Mouse (Mus musculus) naive thymus-derived CD4-positive, alpha-beta T cell, adult 2 months (primary cell): ENCODE measurements around the gene Mfsd4b5.
A peak's percentile ranks its signal among the peaks of the same experiment; 100 is the strongest.
"Not testable (repeated sequence)": the region's sequence is repeated elsewhere in the genome, so short reads cannot be mapped to it uniquely, and the experiment has no call there.

Experiments used
- DNase-seq: peaks from one replicate; pipeline ENCODE4 v3.0.0-alpha.2; 2011; ENCODE audit warnings: low read depth

Mfsd4b5 gene

DNA sequence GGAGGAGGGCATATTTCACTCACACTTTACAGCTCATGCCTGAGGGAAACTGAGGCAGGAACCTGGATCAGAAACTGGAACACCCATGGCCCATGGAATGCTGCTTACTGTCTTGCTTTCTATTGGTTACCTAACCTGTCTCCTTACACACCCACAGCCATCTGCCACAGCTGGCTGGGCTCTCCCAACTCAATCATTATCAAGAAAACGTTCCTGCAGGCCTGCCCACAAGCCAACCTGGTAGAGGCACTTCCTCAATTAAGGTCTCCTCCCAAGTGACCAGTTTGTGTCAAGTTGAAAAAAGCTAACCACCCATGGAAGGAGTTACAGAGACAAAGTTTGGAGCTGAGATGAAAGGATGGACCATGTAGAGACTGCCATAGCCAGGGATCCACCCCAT, 24.5 kb downstream of the Mfsd4b5 start:
- no peak for DNase-seq

- DNase-seq: no peak
These were observed 26.0 kb downstream of the Mfsd4b5 start for GRCm38 (mm10) chr10:39960441-39960822.

GRCm38 (mm10) chr10:39959761-39960440, 26.5 kb downstream of the Mfsd4b5 start, which contains the start of gene Mfsd4b3:
Gene Mfsd4b3, minus strand, starts transcription at chr10:39960153.
- peak; percentile 97 for DNase-seq

DNA sequence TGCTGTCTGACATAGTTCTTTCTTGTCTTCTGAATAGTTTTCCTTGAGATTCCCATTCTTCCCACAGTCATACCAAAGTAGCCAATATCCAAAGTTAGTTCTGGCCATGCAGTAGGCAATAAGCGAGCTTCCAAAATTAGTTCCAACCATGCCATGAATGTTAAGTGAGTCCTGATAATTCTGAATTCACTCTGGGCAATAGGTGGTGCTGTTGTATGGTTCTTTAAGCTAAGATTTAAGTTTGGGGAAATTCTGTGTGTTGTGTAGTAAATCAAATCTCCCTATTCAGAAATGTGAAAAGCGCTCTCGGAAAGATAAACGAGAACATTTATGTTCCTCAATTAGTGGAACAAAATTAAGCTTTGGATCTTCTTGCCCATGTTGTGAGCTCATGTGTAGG, 28.2 kb downstream of the Mfsd4b5 start:
- DNase-seq: peak; percentile 58

- DNase-seq: no peak
These were observed 30.0 kb downstream of the Mfsd4b5 start for GRCm38 (mm10) chr10:39956340-39956878.

GRCm38 (mm10) chr10:39955163-39955562, 31.3 kb downstream of the Mfsd4b5 start:
- DNase-seq: no peak

DNA sequence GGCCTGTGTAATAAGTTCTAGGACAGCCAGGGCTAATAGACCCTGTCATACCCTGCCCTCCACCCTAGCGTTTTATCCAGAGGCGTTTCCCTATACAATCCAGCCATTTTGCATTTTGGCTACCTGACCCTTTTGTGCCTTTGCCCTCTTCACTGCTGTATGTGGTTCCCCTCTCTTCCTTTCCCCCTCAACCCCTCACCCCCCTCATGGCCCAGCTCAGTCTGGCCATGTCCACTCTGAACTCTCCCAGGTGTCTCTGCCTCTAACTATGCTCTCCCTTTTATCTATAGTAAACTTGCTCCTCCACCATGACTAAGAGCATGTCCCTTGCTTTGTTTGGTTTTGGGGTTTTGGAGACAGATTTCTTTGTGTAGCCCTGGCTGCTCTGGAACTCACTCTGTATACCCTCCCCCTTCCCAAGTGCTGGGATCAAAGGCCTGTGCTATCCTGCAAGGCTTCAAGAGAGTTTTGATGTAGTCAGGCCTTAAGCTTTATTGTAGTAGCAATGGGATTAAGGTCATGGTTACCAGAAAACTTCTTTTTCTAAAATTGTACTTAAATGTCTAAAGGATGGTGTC, 37.0 kb downstream of the Mfsd4b5 start:
- no peak for DNase-seq

- not testable (repeated sequence) for DNase-seq
These were observed 39.3 kb downstream of the Mfsd4b5 start for GRCm38 (mm10) chr10:39947195-39947594.

- DNase-seq: no peak
These were observed 49.9 kb downstream of the Mfsd4b5 start for GRCm38 (mm10) chr10:39936553-39936952.

DNA sequence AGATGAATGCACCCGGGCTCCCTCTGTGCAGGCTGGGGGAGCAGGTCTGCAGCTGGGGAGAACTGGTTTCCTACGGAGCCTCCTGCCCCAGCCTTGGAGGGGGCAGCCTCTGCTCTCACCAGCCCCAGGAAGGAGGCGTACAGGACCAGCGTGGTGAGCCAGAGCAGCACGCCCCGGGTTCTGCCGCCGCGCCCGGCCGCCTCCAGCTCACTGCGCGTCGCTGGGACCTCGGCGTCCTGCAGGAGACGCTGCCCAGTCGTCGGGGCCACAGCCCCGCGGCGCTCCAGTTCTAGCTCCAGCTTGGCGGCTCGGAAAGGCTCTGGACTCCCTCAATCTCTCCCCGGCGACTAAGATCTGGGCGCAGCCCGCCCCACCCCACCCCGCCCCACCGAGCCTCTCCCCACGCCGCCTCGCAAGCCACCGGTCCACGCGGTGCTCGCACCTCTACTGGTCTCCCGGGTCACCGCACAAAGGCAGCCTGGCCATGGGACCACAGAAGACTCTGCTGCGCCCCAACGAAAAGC, 59.8 kb downstream of the Mfsd4b5 start, which contains the start of gene Mfsd4b2:
Mfsd4b2 (minus strand) TSS at position 308 of the 524 bp plus-strand sequence.
- no peak for DNase-seq

GRCm38 (mm10) chr10:39924556-39924955, 61.9 kb downstream of the Mfsd4b5 start:
- DNase-seq: not testable (repeated sequence)

DNA sequence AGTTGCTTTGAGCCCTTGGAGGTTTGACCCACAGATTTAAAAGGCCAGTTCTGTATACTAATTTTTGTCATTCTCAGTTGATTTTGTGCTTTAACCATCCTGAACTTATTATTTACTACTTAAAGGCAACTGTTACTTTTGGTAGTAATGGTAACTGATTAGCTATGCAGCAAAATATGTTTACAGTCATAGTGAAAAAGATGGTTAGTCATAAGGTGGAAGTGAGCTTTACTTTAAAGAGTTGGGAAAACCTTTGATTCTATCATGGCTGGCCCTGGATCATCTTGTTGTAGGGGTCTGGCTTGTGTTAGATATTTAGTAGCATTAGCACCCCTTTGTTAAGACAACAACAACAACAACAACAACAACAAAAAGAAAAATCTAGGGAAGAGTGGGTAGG, 73.8 kb downstream of the Mfsd4b5 start:
- DNase-seq: no peak

GRCm38 (mm10) chr10:39908768-39909441, 77.5 kb downstream of the Mfsd4b5 start:
- DNase-seq: peak; percentile 22
